Mouse (Mus musculus): ENCODE data around the gene Abcc3. TPM values are rescaled to one million over a fixed set of nuclear protein-coding genes. Genes with fewer than 3 reads are reported as not detected.
"Not testable (repeated sequence)": the region's sequence is repeated elsewhere in the genome, so short reads cannot be mapped to it uniquely, and the experiment has no call there.

The Abcc3 gene
- polyA plus RNA-seq, 1 experiment: 57.3 TPM

GRCm38 (mm10) chr11:94404178-94404577 lies 11.4 kb upstream of the Abcc3 start:
- Histone ChIP-seq H3K4me3 (ENCODE audit: insufficient read depth, low read length) (no peak overlapping the region), H3K27ac (ENCODE audit: insufficient read depth, low read depth, low read length) (no peak overlapping the region), H3K4me1 (ENCODE audit: control insufficient read depth, insufficient read depth, low read length) (peaks cover 9% of the 10 kb centered on the region)
- TF ChIP-seq CTCF (IDR thresholded peaks at IDR 0.05; ENCODE audit: low read depth, low read length) (no peak), POLR2A (IDR thresholded peaks at IDR 0.05; ENCODE audit: borderline replicate concordance, low read depth, low read length) (no peak)

- no peak overlapping the region for H3K4me3 ChIP-seq (ENCODE audit: insufficient read depth, low read length)
- no peak overlapping the region for H3K27ac ChIP-seq (ENCODE audit: insufficient read depth, low read depth, low read length)
- TF ChIP-seq CTCF (IDR thresholded peaks at IDR 0.05; ENCODE audit: low read depth, low read length): no peak
- TF ChIP-seq POLR2A (IDR thresholded peaks at IDR 0.05; ENCODE audit: borderline replicate concordance, low read depth, low read length): no peak
- H3K4me1 ChIP-seq (ENCODE audit: control insufficient read depth, insufficient read depth, low read length): peaks cover 9% of the 10 kb centered on the region
Measured at GRCm38 (mm10) chr11:94403757-94404156, 11.0 kb upstream of the Abcc3 start.

GRCm38 (mm10) chr11:94402731-94403130 lies 9.9 kb upstream of the Abcc3 start:
- Histone ChIP-seq H3K27ac (ENCODE audit: insufficient read depth, low read depth, low read length) (no peak overlapping the region), H3K4me1 (ENCODE audit: control insufficient read depth, insufficient read depth, low read length) (peaks cover 9% of the 10 kb centered on the region), H3K4me3 (ENCODE audit: insufficient read depth, low read length) (no peak overlapping the region)
- TF ChIP-seq CTCF (IDR thresholded peaks at IDR 0.05; ENCODE audit: low read depth, low read length) (no peak), POLR2A (IDR thresholded peaks at IDR 0.05; ENCODE audit: borderline replicate concordance, low read depth, low read length) (no peak)

- not testable (repeated sequence) for H3K27ac ChIP-seq (ENCODE audit: insufficient read depth, low read depth, low read length); H3K4me1 ChIP-seq (ENCODE audit: control insufficient read depth, insufficient read depth, low read length); H3K4me3 ChIP-seq (ENCODE audit: insufficient read depth, low read length)
Measured at GRCm38 (mm10) chr11:94402029-94402428, 9.2 kb upstream of the Abcc3 start.

GRCm38 (mm10) chr11:94400996-94401395 lies 8.2 kb upstream of the Abcc3 start:
- H3K27ac ChIP-seq (ENCODE audit: insufficient read depth, low read depth, low read length): no peak overlapping the region
- TF ChIP-seq POLR2A (IDR thresholded peaks at IDR 0.05; ENCODE audit: borderline replicate concordance, low read depth, low read length) (no peak), CTCF (IDR thresholded peaks at IDR 0.05; ENCODE audit: low read depth, low read length) (no peak)
- no peak overlapping the region for H3K4me3 ChIP-seq (ENCODE audit: insufficient read depth, low read length)
- peaks cover 9% of the 10 kb centered on the region for H3K4me1 ChIP-seq (ENCODE audit: control insufficient read depth, insufficient read depth, low read length)

GRCm38 (mm10) chr11:94394107-94394506 lies 1.3 kb upstream of the Abcc3 start:
- Histone ChIP-seq H3K4me3 (ENCODE audit: insufficient read depth, low read length) (no peak overlapping the region), H3K4me1 (ENCODE audit: control insufficient read depth, insufficient read depth, low read length) (peaks cover 11% of the 10 kb centered on the region), H3K27ac (ENCODE audit: insufficient read depth, low read depth, low read length) (no peak overlapping the region)
- TF ChIP-seq POLR2A (IDR thresholded peaks at IDR 0.05; ENCODE audit: borderline replicate concordance, low read depth, low read length) (no peak), CTCF (IDR thresholded peaks at IDR 0.05; ENCODE audit: low read depth, low read length) (no peak)

GRCm38 (mm10) chr11:94393490-94393889 lies 693 bp upstream of the Abcc3 start:
- H3K4me1 ChIP-seq (ENCODE audit: control insufficient read depth, insufficient read depth, low read length): peaks cover 17% of the 10 kb centered on the region
- H3K27ac ChIP-seq (ENCODE audit: insufficient read depth, low read depth, low read length); H3K4me3 ChIP-seq (ENCODE audit: insufficient read depth, low read length): not testable (repeated sequence)

- Histone ChIP-seq H3K4me3 (ENCODE audit: insufficient read depth, low read length) (no peak overlapping the region; the same call in 1 of the 2 replicates), H3K27ac (ENCODE audit: insufficient read depth, low read depth, low read length) (no peak overlapping the region), H3K4me1 (ENCODE audit: control insufficient read depth, insufficient read depth, low read length) (peaks cover 33% of the 10 kb centered on the region)
- no peak for TF ChIP-seq CTCF (IDR thresholded peaks at IDR 0.05; ENCODE audit: low read depth, low read length)
- TF ChIP-seq POLR2A (IDR thresholded peaks at IDR 0.05; ENCODE audit: borderline replicate concordance, low read depth, low read length): no peak
Measured at GRCm38 (mm10) chr11:94391661-94392060, 1.1 kb downstream of the Abcc3 start.

- no peak for TF ChIP-seq CTCF (IDR thresholded peaks at IDR 0.05; ENCODE audit: low read depth, low read length)
- no peak for TF ChIP-seq POLR2A (IDR thresholded peaks at IDR 0.05; ENCODE audit: borderline replicate concordance, low read depth, low read length)
- Histone ChIP-seq H3K27ac (ENCODE audit: insufficient read depth, low read depth, low read length) (no peak overlapping the region), H3K4me3 (ENCODE audit: insufficient read depth, low read length) (no peak overlapping the region), H3K4me1 (ENCODE audit: control insufficient read depth, insufficient read depth, low read length) (peaks cover 37% of the 10 kb centered on the region)
Measured at GRCm38 (mm10) chr11:94390825-94391224, 2.0 kb downstream of the Abcc3 start.

GRCm38 (mm10) chr11:94389724-94390396 lies 2.9 kb downstream of the Abcc3 start:
- TF ChIP-seq CTCF (IDR thresholded peaks at IDR 0.05; ENCODE audit: low read depth, low read length): no peak
- no peak for TF ChIP-seq POLR2A (IDR thresholded peaks at IDR 0.05; ENCODE audit: borderline replicate concordance, low read depth, low read length)
- no peak overlapping the region for H3K4me3 ChIP-seq (ENCODE audit: insufficient read depth, low read length)
- peaks cover 45% of the 10 kb centered on the region for H3K4me1 ChIP-seq (ENCODE audit: control insufficient read depth, insufficient read depth, low read length)
- no peak overlapping the region for H3K27ac ChIP-seq (ENCODE audit: insufficient read depth, low read depth, low read length)

- peaks cover 45% of the 10 kb centered on the region for H3K4me1 ChIP-seq (ENCODE audit: control insufficient read depth, insufficient read depth, low read length)
- H3K4me3 ChIP-seq (ENCODE audit: insufficient read depth, low read length): no peak overlapping the region
- TF ChIP-seq POLR2A (IDR thresholded peaks at IDR 0.05; ENCODE audit: borderline replicate concordance, low read depth, low read length) (no peak), CTCF (IDR thresholded peaks at IDR 0.05; ENCODE audit: low read depth, low read length) (no peak)
- H3K27ac ChIP-seq (ENCODE audit: insufficient read depth, low read depth, low read length): no peak overlapping the region
Measured at GRCm38 (mm10) chr11:94389021-94389420, 3.8 kb downstream of the Abcc3 start.
